Mouse (Mus musculus) erythroid progenitor cell, adult 5-6 weeks (primary cell): ENCODE data around the gene Tnxb. TPM values are rescaled to one million over a fixed set of nuclear protein-coding genes. Genes with fewer than 3 reads are reported as not detected.

ENCODE experiments used
- ATAC-seq: replicated peaks from 2 replicates; pipeline ENCODE4 v1.8.0; 2016; ENCODE audit warnings: moderate number of reproducible peaks, mild to moderate bottlenecking, moderate TSS enrichment, inconsistent platforms; ENCODE audit not compliant: poor library complexity, low FRiP score, severe bottlenecking
- total RNA-seq, 2 experiments: library from RNA; stranded (forward) in 1 of 2; stranded (reverse) in 1 of 2; fragments of 150-400 nt in 1 of 2; fragments of 186-747, 209-891 nt in 1 of 2; gene quantifications; 2 replicates each; pipeline versions ENCODE4 v1.2.3 to v1.2.4; 2015 to 2017; ENCODE audit warnings: low replicate concordance in 2 of 2

The Tnxb gene
- total RNA-seq, 2 experiments from 2014 or later = not detected

GRCm38 (mm10) chr17:34641945-34642344, 28.4 kb upstream of the Tnxb start:
- no peak for ATAC-seq

DNA sequence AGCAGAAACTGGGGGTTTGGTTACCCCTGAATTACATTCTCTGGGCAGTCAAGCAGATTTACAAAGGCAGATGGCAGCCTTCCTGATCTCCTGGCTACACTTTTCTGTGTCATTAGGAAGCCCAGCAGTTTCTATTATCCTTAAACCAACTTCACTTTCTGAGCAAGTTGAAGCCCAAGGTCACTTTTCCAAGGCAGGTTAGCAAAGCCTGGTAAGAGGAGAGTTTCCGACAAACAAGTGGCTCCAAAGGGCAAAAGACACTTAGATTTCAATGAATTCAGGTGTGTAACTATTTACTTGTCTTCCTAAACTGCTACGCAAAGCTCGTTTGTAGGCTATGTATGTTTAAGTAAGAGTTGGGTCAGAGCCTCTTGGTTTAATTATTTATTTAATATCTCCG, 27.0 kb upstream of the Tnxb start:
- ATAC-seq = no peak

- ATAC-seq = no peak
Observed at GRCm38 (mm10) chr17:34643944-34644343, 26.4 kb upstream of the Tnxb start.

DNA sequence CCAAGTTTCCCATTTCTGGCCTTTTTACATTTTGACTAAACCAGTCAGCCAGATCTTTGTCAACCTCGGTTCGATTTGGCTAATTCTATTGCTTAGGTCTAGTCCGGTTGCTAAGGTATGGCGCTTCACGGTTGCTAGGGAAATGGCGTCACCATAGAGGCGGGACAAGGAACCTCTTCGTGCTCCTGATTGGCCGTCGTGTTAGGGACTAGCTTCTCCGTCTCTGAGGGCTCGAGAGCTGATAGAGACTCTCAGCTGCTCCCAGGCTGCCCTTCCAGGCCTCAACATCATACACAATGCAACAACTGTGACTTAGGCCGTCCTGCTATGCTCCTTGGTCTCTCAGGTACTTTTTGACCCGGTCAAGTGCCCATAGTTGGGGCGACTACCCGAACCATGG, 25.7 kb upstream of the Tnxb start, which contains the start of gene Fkbpl:
Gene Fkbpl (plus strand): TSS at position 157 of the 400 bp plus-strand sequence.
- peak; percentile 78 for ATAC-seq

DNA sequence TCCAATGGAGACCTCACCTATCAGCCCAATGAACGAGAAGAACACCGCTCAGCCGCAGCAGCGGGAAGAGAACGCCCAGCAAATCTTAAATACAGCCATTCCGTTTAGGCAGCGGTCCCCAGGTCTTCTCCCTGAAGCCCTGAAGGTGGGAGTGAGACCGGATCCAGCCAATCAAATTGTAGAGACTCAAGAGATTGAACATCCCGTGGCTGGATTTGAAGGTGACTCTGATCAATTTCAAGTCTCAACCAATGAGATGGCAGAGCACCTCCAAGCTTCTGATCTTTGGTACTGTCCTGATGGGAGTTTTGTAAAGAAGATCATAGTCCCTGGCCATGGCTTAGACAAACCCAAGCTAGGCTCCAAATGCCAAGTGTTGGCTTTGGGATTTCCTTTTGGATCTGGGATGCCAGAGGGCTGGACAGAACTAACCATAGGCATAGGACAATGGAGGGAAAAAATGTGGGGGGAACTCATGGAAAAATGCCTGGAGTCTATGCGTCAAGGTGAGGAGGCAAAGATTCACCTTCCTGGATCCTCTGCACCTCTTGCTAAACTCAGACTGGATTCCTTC, 25.0 kb upstream of the Tnxb start:
- ATAC-seq = no peak

DNA sequence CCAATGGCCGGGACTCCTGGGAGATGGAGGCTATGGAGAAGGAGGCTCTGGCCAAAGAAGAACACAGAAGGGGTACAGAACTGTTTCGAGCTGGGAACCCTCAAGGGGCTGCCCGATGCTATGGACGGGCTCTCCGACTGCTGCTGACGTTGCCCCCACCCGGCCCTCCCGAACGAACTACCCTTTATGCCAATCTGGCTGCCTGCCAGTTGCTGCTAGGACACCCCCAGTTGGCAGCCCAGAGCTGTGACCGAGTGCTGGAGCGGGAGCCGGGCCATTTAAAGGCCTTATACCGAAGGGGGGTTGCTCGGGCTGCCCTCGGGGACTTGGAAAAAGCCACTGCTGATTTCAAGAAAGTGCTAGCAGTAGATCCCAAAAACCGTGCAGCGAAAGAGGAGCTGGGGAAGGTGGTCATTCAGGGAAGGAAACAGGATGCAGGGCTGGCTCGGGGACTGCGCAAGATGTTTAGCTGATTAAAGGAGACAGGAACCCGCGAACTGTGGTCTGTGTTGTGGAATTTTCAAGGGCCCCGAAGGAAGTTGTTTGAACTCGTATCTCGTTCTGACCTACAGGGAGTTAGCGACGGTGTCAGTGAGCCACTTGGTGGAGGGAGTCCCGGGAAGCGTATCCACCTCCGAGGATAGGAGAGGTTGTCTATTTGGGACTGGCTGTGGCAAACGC, 24.4 kb upstream of the Tnxb start:
- ATAC-seq = no peak

GRCm38 (mm10) chr17:34646906-34647787, 23.2 kb upstream of the Tnxb start, which contains the start of gene Atf6b:
Atf6b (plus strand) TSS chr17:34647146.
- ATAC-seq = peak; percentile 94

DNA sequence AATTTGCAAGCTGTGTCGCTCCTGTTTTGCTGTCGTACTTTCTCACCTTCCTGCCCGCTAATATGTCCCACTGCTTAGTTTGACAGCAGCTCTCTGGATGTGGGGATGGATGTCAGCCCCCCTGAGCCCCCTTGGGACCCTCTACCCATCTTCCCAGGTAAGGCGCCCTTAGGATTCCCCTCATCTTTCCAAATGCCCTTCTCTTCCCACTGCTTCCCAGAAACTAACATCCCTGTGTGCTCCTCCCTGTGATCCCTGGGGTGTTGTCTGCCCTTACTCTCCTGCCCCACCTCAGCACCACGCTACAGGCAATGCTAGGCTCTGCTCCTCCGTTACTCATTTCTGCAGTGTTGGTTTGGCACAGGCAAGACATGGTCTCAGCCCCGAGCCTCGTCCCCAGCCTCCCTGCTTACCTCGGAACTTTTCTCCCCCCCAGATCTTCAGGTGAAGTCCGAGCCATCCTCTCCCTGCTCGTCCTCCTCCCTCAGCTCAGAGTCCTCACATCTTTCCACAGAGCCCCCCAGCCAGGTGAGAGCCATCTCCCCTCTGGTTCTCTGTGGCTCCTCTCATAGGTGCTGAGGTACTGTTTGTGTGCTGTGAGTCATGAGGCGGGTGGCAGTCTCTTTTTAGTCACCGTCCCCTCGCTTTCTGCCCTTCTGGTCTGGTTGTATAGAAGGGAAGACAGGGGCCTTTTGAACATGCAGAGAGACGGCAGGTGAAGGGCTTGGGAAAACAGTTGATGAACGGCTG, 22.0 kb upstream of the Tnxb start:
- no peak for ATAC-seq

GRCm38 (mm10) chr17:34649106-34649864, 21.1 kb upstream of the Tnxb start:
- no peak for ATAC-seq

DNA sequence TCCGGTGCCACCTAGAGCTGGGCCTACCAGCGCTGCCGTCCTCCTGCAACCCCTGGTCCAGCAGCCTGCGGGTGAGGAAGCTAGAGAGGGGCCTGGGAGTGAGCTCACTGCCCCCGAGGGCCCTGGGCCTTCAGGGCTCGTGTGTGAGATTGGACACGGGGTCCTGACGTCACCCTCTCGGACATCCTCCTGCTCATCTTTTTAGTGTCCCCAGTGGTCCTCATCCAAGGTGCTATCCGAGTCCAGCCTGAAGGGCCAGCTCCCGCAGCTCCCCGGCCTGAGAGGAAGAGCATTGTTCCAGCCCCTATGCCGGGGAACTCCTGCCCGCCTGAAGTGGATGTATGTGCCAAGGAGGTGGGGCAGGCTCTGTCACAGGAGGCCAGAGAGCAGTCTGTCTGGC, 19.6 kb upstream of the Tnxb start:
- ATAC-seq = no peak

GRCm38 (mm10) chr17:34651507-34652221, 18.7 kb upstream of the Tnxb start:
- ATAC-seq = no peak

- no peak for ATAC-seq
Observed at GRCm38 (mm10) chr17:34652546-34652945, 17.8 kb upstream of the Tnxb start.

- ATAC-seq = no peak
Observed at GRCm38 (mm10) chr17:34652985-34653384, 17.4 kb upstream of the Tnxb start.

- ATAC-seq = 0 out of 2 replicates have a peak, but pooled peaks have one; percentile 51
Observed at GRCm38 (mm10) chr17:34653746-34654285, 16.5 kb upstream of the Tnxb start.

GRCm38 (mm10) chr17:34654392-34654791, 15.9 kb upstream of the Tnxb start:
- no peak for ATAC-seq

DNA sequence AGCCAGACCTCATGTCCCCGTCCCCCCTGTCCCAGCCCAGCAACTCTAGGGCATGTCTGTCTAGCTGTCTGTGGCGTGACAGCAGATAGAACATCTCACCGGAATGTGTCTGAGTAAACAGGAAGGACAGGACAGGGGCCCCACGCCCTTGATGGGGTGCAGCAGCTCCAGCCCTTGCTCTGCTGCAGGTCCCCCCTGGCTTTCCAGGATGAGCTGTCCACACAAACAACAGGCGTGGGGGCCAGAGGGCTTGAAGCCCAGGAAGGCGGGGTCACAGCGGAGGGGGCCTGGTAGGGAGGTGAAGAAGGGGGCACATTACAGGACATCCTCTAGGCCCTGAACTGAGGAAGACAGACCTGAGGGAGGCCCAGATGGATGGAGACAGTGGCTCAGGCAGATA, 15.2 kb upstream of the Tnxb start:
- no peak for ATAC-seq

DNA sequence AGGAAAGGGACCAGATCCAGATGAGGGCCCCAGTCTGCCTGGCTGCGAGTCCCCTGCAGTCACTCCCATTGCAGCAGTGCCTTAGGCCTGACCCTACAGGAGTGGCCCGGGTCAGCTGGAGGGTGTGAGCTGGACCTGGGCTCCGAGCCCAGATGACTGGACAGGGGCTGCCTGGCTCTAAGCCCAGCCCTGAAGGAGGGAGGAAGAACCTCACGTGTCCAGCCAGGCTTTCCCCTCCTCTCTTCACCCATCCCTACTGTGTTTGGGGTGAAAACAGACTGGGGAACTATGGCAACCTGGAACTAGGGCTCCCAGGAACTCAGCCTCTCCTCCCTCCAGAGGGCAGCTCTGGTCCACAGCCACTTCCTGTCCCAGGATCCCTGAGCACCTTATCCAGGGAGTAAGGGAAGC, 14.7 kb upstream of the Tnxb start:
- ATAC-seq = no peak

GRCm38 (mm10) chr17:34656666-34657065, 13.7 kb upstream of the Tnxb start:
- ATAC-seq = no peak
